Mouse (Mus musculus): ENCODE results near the gene Crhr2. TPM values are rescaled to one million over a fixed set of nuclear protein-coding genes. Genes with fewer than 3 reads are reported as not detected.

The Crhr2 gene
- polyA plus RNA-seq, 1 experiment, result not detected

GRCm38 (mm10) chr6:55057427-55057826 is 75.4 kb downstream of the Crhr2 start:
- H3K4me3 ChIP-seq (replicated peaks; ENCODE audit: control insufficient read depth, low read depth, low read length), result no peak overlapping the region
- TF ChIP-seq CTCF (IDR thresholded peaks at IDR 0.05; ENCODE audit: control insufficient read depth, insufficient read depth, low read length), result no peak
- WGBS, result 76% methylated on average over 3 of the region's 3 CpGs
- no peaks in the 10 kb centered on the region; the same call in 1 of the 2 replicates for H3K4me1 ChIP-seq (ENCODE audit: control insufficient read depth, insufficient read depth, low read length)
- H3K27ac ChIP-seq (ENCODE audit: control insufficient read depth, insufficient read depth, low read depth, low read length, poor library complexity), result no peak overlapping the region

- no peak overlapping the region for H3K4me3 ChIP-seq (replicated peaks; ENCODE audit: control insufficient read depth, low read depth, low read length)
- TF ChIP-seq POLR2A (IDR thresholded peaks at IDR 0.05; ENCODE audit: borderline replicate concordance, control insufficient read depth, low read depth, low read length) (no peak), CTCF (IDR thresholded peaks at IDR 0.05; ENCODE audit: control insufficient read depth, insufficient read depth, low read length) (no peak)
- H3K4me1 ChIP-seq (ENCODE audit: control insufficient read depth, insufficient read depth, low read length), result no peaks in the 10 kb centered on the region; the same call in 1 of the 2 replicates
- 91% methylated on average over 4 of the region's 4 CpGs for WGBS
- no peak overlapping the region for H3K27ac ChIP-seq (ENCODE audit: control insufficient read depth, insufficient read depth, low read depth, low read length, poor library complexity)
These were observed 78.3 kb downstream of the Crhr2 start for GRCm38 (mm10) chr6:55054491-55054890.

GRCm38 (mm10) chr6:55049186-55049585 is 83.6 kb downstream of the Crhr2 start:
- Histone ChIP-seq H3K27ac (ENCODE audit: control insufficient read depth, insufficient read depth, low read depth, low read length, poor library complexity) (no peak overlapping the region), H3K4me1 (ENCODE audit: control insufficient read depth, insufficient read depth, low read length) (no peaks in the 10 kb centered on the region), H3K4me3 (replicated peaks; ENCODE audit: control insufficient read depth, low read depth, low read length) (no peak overlapping the region)
- WGBS, result 92% methylated on average over 10 of the region's 10 CpGs
- TF ChIP-seq POLR2A (IDR thresholded peaks at IDR 0.05; ENCODE audit: borderline replicate concordance, control insufficient read depth, low read depth, low read length) (no peak), CTCF (IDR thresholded peaks at IDR 0.05; ENCODE audit: control insufficient read depth, insufficient read depth, low read length) (no peak)

- Histone ChIP-seq H3K27ac (ENCODE audit: control insufficient read depth, insufficient read depth, low read depth, low read length, poor library complexity) (no peak overlapping the region), H3K4me1 (ENCODE audit: control insufficient read depth, insufficient read depth, low read length) (no peaks in the 10 kb centered on the region), H3K4me3 (replicated peaks; ENCODE audit: control insufficient read depth, low read depth, low read length) (no peak overlapping the region)
- 0% methylated on average over 1 of the region's 1 CpGs for WGBS
- TF ChIP-seq CTCF (IDR thresholded peaks at IDR 0.05; ENCODE audit: control insufficient read depth, insufficient read depth, low read length), result no peak
These were observed 87.5 kb downstream of the Crhr2 start for GRCm38 (mm10) chr6:55045326-55045725.

DNA sequence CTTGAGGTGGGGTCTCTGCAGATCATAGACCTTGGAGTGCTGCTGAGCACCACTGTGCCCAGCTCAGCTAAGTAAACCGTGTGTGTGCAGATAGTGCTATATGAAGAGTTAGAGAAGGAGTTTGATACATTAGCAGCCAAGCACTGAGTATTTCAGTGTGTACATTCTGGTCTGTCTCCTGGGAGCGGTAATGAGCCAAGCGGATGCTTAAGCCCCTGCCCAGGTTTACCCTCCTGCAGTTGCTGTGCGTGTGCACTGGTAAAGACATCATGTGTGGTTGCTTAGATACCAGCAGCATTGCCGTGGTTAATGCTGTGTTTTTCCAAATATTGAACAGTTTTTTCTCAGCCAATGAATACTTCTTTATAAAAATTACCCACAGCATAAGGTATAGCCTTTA is 88.3 kb downstream of the Crhr2 start:
- 77% methylated on average over 5 of the region's 5 CpGs for WGBS
- H3K27ac ChIP-seq (ENCODE audit: control insufficient read depth, insufficient read depth, low read depth, low read length, poor library complexity), result no peak overlapping the region
- TF ChIP-seq CTCF (IDR thresholded peaks at IDR 0.05; ENCODE audit: control insufficient read depth, insufficient read depth, low read length) (no peak), POLR2A (IDR thresholded peaks at IDR 0.05; ENCODE audit: borderline replicate concordance, control insufficient read depth, low read depth, low read length) (no peak)
- no peak overlapping the region for H3K4me3 ChIP-seq (replicated peaks; ENCODE audit: control insufficient read depth, low read depth, low read length)
- no peaks in the 10 kb centered on the region for H3K4me1 ChIP-seq (ENCODE audit: control insufficient read depth, insufficient read depth, low read length)

- no peak for TF ChIP-seq POLR2A (IDR thresholded peaks at IDR 0.05; ENCODE audit: borderline replicate concordance, control insufficient read depth, low read depth, low read length)
- TF ChIP-seq CTCF (IDR thresholded peaks at IDR 0.05; ENCODE audit: control insufficient read depth, insufficient read depth, low read length), result no peak
- Histone ChIP-seq H3K27ac (ENCODE audit: control insufficient read depth, insufficient read depth, low read depth, low read length, poor library complexity) (no peak overlapping the region), H3K4me3 (replicated peaks; ENCODE audit: control insufficient read depth, low read depth, low read length) (no peak overlapping the region), H3K4me1 (ENCODE audit: control insufficient read depth, insufficient read depth, low read length) (no peaks in the 10 kb centered on the region)
- WGBS, result 82% methylated on average over 8 of the region's 8 CpGs
These were observed 89.6 kb downstream of the Crhr2 start for GRCm38 (mm10) chr6:55043206-55043605.

Other genes starting within 250 kb of the Crhr2 start
- 4.7 and 10.1 TPM in 2 replicates for gene Nod1, start 160.4 kb downstream of the Crhr2 start, polyA plus RNA-seq (2011; ENCODE audit: insufficient read depth, insufficient read length, low replicate concordance, missing spikeins)
- 3.0 and 13.2 TPM in 2 replicates for gene Ggct, start 140.1 kb downstream of the Crhr2 start, polyA plus RNA-seq (2011; ENCODE audit: insufficient read depth, insufficient read length, low replicate concordance, missing spikeins)
- gene Gars, start 95.0 kb downstream of the Crhr2 start, polyA plus RNA-seq (2011; ENCODE audit: insufficient read depth, insufficient read length, low replicate concordance, missing spikeins), result 31.7 and 85.0 TPM in 2 replicates
- gene Inmt, start 42.0 kb upstream of the Crhr2 start, polyA plus RNA-seq (2011; ENCODE audit: insufficient read depth, insufficient read length, low replicate concordance, missing spikeins), result 2.4 and 14.7 TPM in 2 replicates
- 0.68 and 3.0 TPM in 2 replicates for gene Mindy4, start 70.4 kb upstream of the Crhr2 start, polyA plus RNA-seq (2011; ENCODE audit: insufficient read depth, insufficient read length, low replicate concordance, missing spikeins)
- 226 and 325 TPM in 2 replicates for gene Aqp1, start 203.4 kb upstream of the Crhr2 start, polyA plus RNA-seq (2011; ENCODE audit: insufficient read depth, insufficient read length, low replicate concordance, missing spikeins)
- not detected in 2 replicates for gene Ghrhr, start 243.3 kb upstream of the Crhr2 start, polyA plus RNA-seq (2011; ENCODE audit: insufficient read depth, insufficient read length, low replicate concordance, missing spikeins)